Mouse (Mus musculus): ENCODE results near the gene Gna15. TPM values are rescaled to one million over a fixed set of nuclear protein-coding genes. Genes with fewer than 3 reads are reported as not detected.

Gna15 gene
- 3.2 and 3.5 TPM in 2 replicates for polyA plus RNA-seq (2012; rRNA removed)

DNA sequence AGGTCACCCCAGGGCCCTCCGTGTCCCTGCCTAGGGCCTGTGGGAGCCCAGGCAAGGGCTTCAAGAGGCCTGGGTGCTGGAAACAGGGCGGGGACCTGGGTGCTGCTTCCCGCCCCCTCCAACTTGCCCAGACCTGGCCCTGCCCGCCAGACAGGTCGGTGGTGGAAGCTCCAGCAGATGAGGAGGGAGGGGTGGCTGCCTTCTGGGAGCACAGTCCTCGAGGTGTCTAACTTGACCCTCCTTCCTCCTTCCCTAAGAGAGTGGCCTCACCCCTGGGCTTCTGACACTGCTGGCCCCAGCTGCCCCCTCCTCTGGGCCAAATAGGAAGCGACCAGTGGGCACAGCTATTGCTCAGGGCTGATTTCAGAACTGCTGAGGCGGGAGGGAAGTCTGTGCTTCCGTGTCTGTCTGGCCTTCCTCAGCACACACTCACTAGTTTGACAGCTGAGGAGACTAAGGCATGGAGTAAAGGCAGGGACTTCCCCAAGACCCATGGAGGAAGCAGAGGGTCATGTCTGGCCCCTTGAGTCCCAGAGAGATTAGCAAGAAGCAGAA lies at the start of gene Gna15:
TSS of gene Gna15 (minus strand) at position 175 of the 555 bp plus-strand sequence.

DNA sequence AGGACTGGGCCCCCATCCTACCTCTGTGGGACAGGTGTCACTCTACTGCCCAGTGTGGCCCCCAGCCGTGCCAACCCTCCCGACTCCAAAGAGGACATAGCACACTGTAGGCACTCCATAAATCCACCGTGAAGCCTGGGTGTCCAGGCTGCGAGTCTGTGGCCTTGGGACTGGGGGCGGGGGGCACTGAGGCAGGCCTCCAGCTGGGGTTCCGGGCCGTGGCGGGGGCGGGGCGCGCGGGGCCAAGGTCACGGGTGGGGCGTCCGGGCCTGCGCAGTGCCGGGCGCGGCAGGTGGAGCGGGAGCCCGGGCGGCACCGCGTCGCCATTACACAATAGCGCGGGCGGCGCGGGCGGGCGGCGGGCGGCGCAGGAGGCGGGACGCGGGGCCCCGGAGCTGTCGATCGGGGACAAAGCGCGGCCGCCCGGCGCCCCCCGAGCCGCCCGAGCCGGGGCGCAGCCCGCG lies 35.2 kb upstream of the Gna15 start, which contains the start of gene Aes:
TSS of gene Aes (plus strand) at position 326 of the 464 bp plus-strand sequence.

DNA sequence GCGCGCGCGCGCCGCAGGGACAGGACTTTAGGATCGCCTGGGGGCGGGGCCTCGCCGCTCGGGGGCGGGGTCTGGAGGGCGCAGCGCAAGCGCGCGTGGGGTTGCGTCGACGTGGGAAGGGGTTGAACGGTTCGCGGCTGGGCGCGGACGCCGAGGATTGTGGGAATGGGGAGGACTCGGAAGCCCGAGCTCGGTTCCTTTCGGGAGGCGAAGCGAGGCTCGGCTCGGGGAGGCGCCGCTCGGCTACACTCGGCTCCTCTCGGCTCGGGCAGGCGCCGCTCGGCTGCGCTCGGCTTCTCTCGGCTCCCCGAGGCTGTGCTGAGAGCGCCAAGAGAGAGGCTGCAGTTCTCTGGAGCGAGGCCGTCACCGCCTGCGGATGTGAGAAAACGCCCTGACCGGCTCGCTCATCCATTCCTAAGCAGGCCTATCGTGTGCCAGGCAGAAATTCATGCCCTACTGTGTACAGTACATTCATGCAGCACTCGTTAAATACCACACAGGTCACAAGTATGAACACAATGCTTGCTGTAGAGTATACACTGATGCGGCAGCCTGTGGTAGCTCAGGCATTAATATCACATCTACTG lies 21.2 kb upstream of the Gna15 start, which contains the start of gene Gna11:
TSS of gene Gna11 (minus strand) at position 30 of the 587 bp plus-strand sequence.

DNA sequence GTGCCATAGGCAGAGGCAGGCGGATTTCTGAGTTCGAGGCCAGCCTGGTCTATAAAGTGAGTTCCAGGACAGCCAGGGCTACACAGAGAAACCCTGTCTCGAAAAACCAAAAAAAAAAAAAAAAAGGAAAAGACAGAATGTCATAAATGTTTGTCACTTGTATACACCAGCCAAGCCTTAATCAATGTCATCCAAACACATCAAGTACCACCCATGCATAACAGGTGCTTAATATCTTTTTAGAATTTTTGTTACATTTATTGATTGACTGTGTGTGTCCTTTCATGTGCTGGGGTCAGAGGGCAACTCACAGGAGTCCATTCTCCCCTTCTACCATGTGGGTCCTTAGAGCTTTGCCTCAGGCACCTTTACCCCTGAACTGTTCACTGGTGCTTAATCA lies 24.0 kb downstream of the Gna15 start, which contains the start of gene S1pr4:
TSS of gene S1pr4 (minus strand) at position 101 of the 400 bp plus-strand sequence.

DNA sequence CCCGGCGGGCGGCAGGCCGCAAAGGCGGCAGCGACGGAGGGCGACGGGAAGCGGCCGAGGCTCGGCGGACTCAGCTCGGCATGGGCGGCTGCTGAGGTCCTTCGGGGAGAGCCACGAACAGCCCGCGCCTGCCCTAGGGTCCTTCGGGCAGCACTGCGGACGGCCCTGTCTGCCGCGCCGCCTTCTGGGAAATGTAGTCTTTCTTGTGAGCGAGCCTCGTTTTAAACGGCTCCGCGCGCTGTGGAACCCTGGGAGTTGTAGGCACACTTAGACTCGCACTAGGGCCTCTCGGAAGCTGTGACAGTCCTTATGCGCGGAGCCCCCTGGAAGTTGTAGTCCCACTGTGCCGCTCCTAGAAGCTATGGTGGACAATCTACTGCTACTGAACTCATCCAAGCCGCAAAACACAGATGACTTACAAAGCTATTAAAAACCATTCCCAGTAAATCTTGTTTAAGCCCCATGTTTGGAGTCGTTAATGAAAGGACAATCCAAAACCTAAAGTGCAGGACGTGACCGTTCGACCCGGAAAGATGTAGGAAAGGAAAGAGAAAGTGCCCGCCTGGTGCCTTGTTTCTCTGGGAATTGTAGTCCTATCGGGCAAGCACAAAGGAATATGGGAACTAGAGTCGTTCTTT lies 27.6 kb downstream of the Gna15 start, which contains the start of gene Ncln:
TSS of gene Ncln (minus strand) at position 129 of the 638 bp plus-strand sequence.

DNA sequence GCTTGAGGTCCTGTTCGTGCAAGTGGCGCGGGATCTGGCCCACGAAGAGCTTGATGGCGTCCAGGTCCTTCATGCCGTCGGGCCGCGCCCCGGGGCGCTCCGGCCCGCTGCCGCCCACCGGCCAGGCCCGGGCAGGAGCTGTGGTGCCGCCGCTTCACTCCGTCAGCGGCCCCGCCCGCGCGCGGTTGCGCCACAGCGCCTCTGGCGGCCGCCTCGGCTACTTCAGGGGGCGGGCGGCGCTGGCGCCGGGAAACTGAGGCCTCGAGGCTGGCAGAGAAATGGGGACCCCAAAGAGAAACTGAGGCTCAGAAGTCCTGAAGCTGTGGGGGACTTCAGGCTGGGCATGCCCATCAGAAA lies 41.5 kb downstream of the Gna15 start, which contains the start of gene Celf5:
TSS of gene Celf5 (minus strand) at position 177 of the 357 bp plus-strand sequence.

DNA sequence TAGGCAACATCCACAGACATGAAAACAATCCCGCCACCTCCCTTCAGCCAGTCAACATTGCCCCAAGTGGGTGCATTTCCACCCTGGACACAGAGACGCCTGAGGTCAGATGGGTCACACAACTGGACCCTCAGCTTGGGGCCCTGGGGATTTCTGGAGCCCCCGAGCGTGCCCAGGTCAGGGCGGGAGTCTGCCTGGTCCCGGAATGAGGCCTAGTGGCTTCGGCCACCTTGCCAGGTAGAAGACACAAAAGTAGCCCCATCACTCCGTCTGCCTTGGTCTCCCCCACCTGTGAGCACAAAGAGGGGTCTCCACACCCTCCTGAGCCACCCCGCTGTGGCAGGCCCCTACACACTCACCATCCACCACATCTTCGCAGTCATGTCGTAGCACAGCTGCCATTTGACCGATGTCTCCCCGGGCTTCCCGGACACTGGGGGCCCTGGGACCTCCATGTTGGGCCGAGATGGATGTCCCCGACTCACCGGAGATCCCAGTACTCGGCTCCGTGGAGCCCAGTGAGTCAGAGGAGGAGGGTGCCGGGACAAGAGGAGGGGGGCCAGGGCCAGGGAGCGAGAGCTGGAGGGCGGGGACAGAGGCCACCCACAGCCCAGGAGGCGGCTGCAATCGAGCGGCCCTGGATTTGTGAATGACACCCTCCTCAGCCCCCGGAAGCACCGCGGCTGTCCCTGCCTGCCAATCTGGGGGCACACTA lies 68.7 kb downstream of the Gna15 start, which contains the start of gene Nfic:
TSS of gene Nfic (minus strand) at position 455 of the 715 bp plus-strand sequence.

Other genes starting within 250 kb of the Gna15 start
- 18.6 and 20.4 TPM in 2 replicates for gene Tjp3, start 232.6 kb downstream of the Gna15 start, polyA plus RNA-seq (2012; rRNA removed)
- 90.4 and 97.0 TPM in 2 replicates for gene Pip5k1c, start 231.3 kb downstream of the Gna15 start, polyA plus RNA-seq (2012; rRNA removed)
- 45.0 and 53.4 TPM in 2 replicates for gene Cactin, start 203.1 kb downstream of the Gna15 start, polyA plus RNA-seq (2012; rRNA removed)
- gene Tbxa2r, start 195.5 kb downstream of the Gna15 start, polyA plus RNA-seq (2012; rRNA removed), result 34.6 and 38.7 TPM in 2 replicates
- gene Gipc3, start 181.0 kb downstream of the Gna15 start, polyA plus RNA-seq (2012; rRNA removed), result 1.8 and 2.4 TPM in 2 replicates
- gene Hmg20b, start 173.7 kb downstream of the Gna15 start, polyA plus RNA-seq (2012; rRNA removed), result 168 and 202 TPM in 2 replicates
- gene Mfsd12, start 166.7 kb downstream of the Gna15 start, polyA plus RNA-seq (2012; rRNA removed), result 43.4 and 67.4 TPM in 2 replicates
- gene 4930404N11Rik, start 158.4 kb downstream of the Gna15 start, polyA plus RNA-seq (2012; rRNA removed), result 13.7 and 14.3 TPM in 2 replicates
- 189 and 205 TPM in 2 replicates for gene Fzr1, start 145.7 kb downstream of the Gna15 start, polyA plus RNA-seq (2012; rRNA removed)
- 178 and 192 TPM in 2 replicates for gene Dohh, start 139.8 kb downstream of the Gna15 start, polyA plus RNA-seq (2012; rRNA removed)
- 10.9 and 15.0 TPM in 2 replicates for gene Gm48551, start 139.8 kb downstream of the Gna15 start, polyA plus RNA-seq (2012; rRNA removed)
- gene Gm48552, start 135.2 kb downstream of the Gna15 start, polyA plus RNA-seq (2012; rRNA removed), result 9.3 and 10.3 TPM in 2 replicates
- gene Smim24, start 131.2 kb downstream of the Gna15 start, polyA plus RNA-seq (2012; rRNA removed), result 16.3 and 19.5 TPM in 2 replicates
- gene Nfic, start 68.6 kb downstream of the Gna15 start, polyA plus RNA-seq (2012; rRNA removed), result 63.2 and 87.3 TPM in 2 replicates
- gene Celf5, start 41.5 kb downstream of the Gna15 start, polyA plus RNA-seq (2012; rRNA removed), result 0.77 and 1.4 TPM in 2 replicates
- 384 and 527 TPM in 2 replicates for gene Ncln, start 27.8 kb downstream of the Gna15 start, polyA plus RNA-seq (2012; rRNA removed)
- 4.2 and 5.4 TPM in 2 replicates for gene S1pr4, start 24.1 kb downstream of the Gna15 start, polyA plus RNA-seq (2012; rRNA removed)
- gene Gna11, start 21.0 kb upstream of the Gna15 start, polyA plus RNA-seq (2012; rRNA removed), result 162 and 181 TPM in 2 replicates
- gene Aes, start 35.3 kb upstream of the Gna15 start, polyA plus RNA-seq (2012; rRNA removed), result 2,184 and 2,590 TPM in 2 replicates
- gene Tle2, start 50.3 kb upstream of the Gna15 start, polyA plus RNA-seq (2012; rRNA removed), result 497 and 508 TPM in 2 replicates
- 192 and 202 TPM in 2 replicates for gene Tle6, start 76.8 kb upstream of the Gna15 start, polyA plus RNA-seq (2012; rRNA removed)
- 0.47 and 0.74 TPM in 2 replicates for gene BC025920, start 82.0 kb upstream of the Gna15 start, polyA plus RNA-seq (2012; rRNA removed)
- gene Sirt6, start 103.6 kb upstream of the Gna15 start, polyA plus RNA-seq (2012; rRNA removed), result 59.4 and 65.9 TPM in 2 replicates
- 62.1 and 90.5 TPM in 2 replicates for gene Ankrd24, start 104.3 kb upstream of the Gna15 start, polyA plus RNA-seq (2012; rRNA removed)
- gene Gm10778, start 124.8 kb upstream of the Gna15 start, polyA plus RNA-seq (2012; rRNA removed), result 0.10 and 0.26 TPM in 2 replicates
- gene Zfp433, start 180.6 kb upstream of the Gna15 start, polyA plus RNA-seq (2012; rRNA removed), result 0.21 and 0.46 TPM in 2 replicates
- gene Gm3055, start 246.9 kb upstream of the Gna15 start, polyA plus RNA-seq (2012; rRNA removed), result 0.12 and 0.59 TPM in 2 replicates